Mouse (Mus musculus): Measurements from ENCODE around the gene Dnajb6. TPM values are rescaled to one million over a fixed set of nuclear protein-coding genes. Genes with fewer than 3 reads are reported as not detected.

The Dnajb6 gene
- total RNA-seq, 2 experiments from 2014 or later = 115 to 142 TPM

- ATAC-seq (replicated peaks; ENCODE audit: low FRiP score, low TSS enrichment, poor library complexity, severe bottlenecking) = 0 out of 2 replicates have a peak, but pooled peaks have one; percentile 50
Measured at GRCm38 (mm10) chr5:29826780-29827179, 91.3 kb downstream of the Dnajb6 start.

- ATAC-seq (replicated peaks; ENCODE audit: low FRiP score, low TSS enrichment, poor library complexity, severe bottlenecking) = no peak
Measured at GRCm38 (mm10) chr5:29842444-29843166, 107.1 kb downstream of the Dnajb6 start.

- no peak for ATAC-seq (replicated peaks; ENCODE audit: low FRiP score, low TSS enrichment, poor library complexity, severe bottlenecking)
Measured at GRCm38 (mm10) chr5:29845038-29845437, 109.5 kb downstream of the Dnajb6 start.

- no peak for ATAC-seq (replicated peaks; ENCODE audit: low FRiP score, low TSS enrichment, poor library complexity, severe bottlenecking)
Measured at GRCm38 (mm10) chr5:29847494-29847893, 112.0 kb downstream of the Dnajb6 start.

GRCm38 (mm10) chr5:29848091-29848490 lies 112.6 kb downstream of the Dnajb6 start:
- ATAC-seq (replicated peaks; ENCODE audit: low FRiP score, low TSS enrichment, poor library complexity, severe bottlenecking) = no peak

- ATAC-seq (replicated peaks; ENCODE audit: low FRiP score, low TSS enrichment, poor library complexity, severe bottlenecking) = no peak
Measured at GRCm38 (mm10) chr5:29852376-29852775, 116.9 kb downstream of the Dnajb6 start.

- no peak for ATAC-seq (replicated peaks; ENCODE audit: low FRiP score, low TSS enrichment, poor library complexity, severe bottlenecking)
Measured at GRCm38 (mm10) chr5:29853035-29853434, 117.5 kb downstream of the Dnajb6 start.

GRCm38 (mm10) chr5:29854376-29854775 lies 118.9 kb downstream of the Dnajb6 start:
- ATAC-seq (replicated peaks; ENCODE audit: low FRiP score, low TSS enrichment, poor library complexity, severe bottlenecking) = no peak

GRCm38 (mm10) chr5:29854971-29855370 lies 119.5 kb downstream of the Dnajb6 start:
- no peak for ATAC-seq (replicated peaks; ENCODE audit: low FRiP score, low TSS enrichment, poor library complexity, severe bottlenecking)

GRCm38 (mm10) chr5:29861522-29861921 lies 126.0 kb downstream of the Dnajb6 start:
- ATAC-seq (replicated peaks; ENCODE audit: low FRiP score, low TSS enrichment, poor library complexity, severe bottlenecking) = no peak

- no peak for ATAC-seq (replicated peaks; ENCODE audit: low FRiP score, low TSS enrichment, poor library complexity, severe bottlenecking)
Measured at GRCm38 (mm10) chr5:29862388-29862787, 126.9 kb downstream of the Dnajb6 start.

GRCm38 (mm10) chr5:29864291-29864737 lies 128.8 kb downstream of the Dnajb6 start:
- no peak for ATAC-seq (replicated peaks; ENCODE audit: low FRiP score, low TSS enrichment, poor library complexity, severe bottlenecking)

GRCm38 (mm10) chr5:29864994-29865393 lies 129.5 kb downstream of the Dnajb6 start:
- ATAC-seq (replicated peaks; ENCODE audit: low FRiP score, low TSS enrichment, poor library complexity, severe bottlenecking) = no peak

Other genes with a start within 250 kb of the Dnajb6 start
- 31.6 and 34.4 TPM in 2 replicates for gene Ube3c, start 166.4 kb upstream of the Dnajb6 start, total RNA-seq (2014; fragmentation: Nextera tagmentation)
- 42.0 and 42.4 TPM in 2 replicates for gene Ube3c, start 166.4 kb upstream of the Dnajb6 start, total RNA-seq (2017)
- gene Gm5129, start 248 bp downstream of the Dnajb6 start, total RNA-seq (2014; fragmentation: Nextera tagmentation) = not detected in 2 replicates
- gene Gm5129, start 248 bp downstream of the Dnajb6 start, total RNA-seq (2017) = 18.6 TPM in 1 of 2 replicates, not detected in the other

Measured in megakaryocyte-erythroid progenitor cell, adult 5-6 weeks (primary cell).